Mouse (Mus musculus): ENCODE measurements around the gene Fbxo44.

DNA sequence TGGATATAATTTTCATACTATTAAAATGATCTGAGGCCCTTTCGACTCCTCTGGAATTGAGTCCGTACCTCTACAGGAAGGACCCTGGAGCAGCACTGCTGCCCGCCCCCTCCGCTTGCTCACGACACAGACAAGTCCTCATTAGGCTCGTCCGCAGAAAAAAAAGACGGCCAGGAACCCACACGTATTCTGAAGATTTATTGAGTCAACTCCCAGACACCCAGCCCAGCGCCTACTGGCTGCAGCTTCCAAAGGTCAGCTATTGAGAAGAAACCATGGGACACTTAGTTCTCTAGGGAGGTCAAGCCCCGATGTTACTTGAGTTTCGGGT, 20.6 kb downstream of the Fbxo44 start:
- TF ChIP-seq POLR2A (IDR thresholded peaks at IDR 0.05; ENCODE audit: borderline replicate concordance, control insufficient read depth, low read depth, low read length) (no peak), CTCF (IDR thresholded peaks at IDR 0.05; ENCODE audit: control insufficient read depth, insufficient read depth, low read length) (no peak)

Data from bone marrow, adult 2 months (tissue).